Mouse (Mus musculus) lung, adult 10 weeks (tissue): ENCODE results near the gene Serinc5. TPM values are rescaled to one million over a fixed set of nuclear protein-coding genes. Genes with fewer than 3 reads are reported as not detected.

ENCODE experiments used
- polyA plus RNA-seq: library from polyadenylated mRNA; stranded (reverse); fragments of 350-450 nt; fragmentation: Illumina TruSeq; extraction: RNeasy Lipid Tissue Mini Kit (QIAGEN cat#74804); gene quantifications from one replicate; pipeline ENCODE4 v1.2.3, GENCODE M21; 2014; ENCODE audit warnings: low read depth, low replicate concordance; ENCODE audit not compliant: insufficient read depth

The Serinc5 gene
- 12.9 TPM for polyA plus RNA-seq

DNA sequence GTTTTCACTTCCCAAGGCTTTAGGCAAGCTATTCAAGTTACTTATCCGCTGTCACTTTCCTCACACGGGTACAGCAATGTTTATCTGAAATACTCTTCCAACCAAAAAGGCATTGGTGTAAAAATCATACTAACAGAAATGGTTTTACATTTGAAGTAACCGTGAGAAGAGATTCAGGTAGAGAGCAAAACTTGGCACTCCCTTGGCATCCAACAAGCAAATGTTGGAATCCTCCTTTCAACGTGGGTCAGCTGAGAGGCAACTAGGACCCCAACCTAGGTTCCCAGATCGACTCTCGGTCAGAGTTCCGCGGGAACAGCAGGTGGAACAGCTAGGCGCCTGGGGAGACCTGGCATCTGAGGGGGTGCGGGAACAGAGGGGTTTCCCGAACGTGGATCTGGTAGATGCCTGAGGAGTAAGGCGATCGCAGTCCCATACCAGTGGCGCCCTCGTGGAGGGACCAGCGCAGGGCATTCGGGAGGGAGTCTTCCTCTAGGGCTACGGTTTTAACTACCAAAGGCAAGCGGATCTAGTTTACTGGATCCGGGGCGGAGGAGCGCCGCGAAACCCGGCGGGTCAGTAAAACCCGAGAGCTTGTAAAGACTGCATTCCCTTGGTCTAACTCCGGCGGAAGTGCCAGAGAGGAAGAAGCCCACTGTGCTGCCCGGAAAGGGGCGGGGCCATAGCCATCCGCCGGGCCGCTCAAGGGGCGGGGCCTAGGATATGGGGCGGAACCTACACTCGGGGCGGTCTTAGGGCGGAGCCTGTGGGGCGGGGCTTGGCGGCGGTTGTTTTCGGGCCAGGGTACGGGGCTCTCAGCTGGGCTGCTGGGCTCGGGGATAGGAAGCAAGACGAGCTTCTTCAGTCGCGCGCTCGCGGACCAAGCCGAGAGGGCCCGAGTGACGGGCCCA, at the start of gene Serinc5:
Gene Serinc5 (plus strand): TSS at position 781 of the 911 bp plus-strand sequence.

DNA sequence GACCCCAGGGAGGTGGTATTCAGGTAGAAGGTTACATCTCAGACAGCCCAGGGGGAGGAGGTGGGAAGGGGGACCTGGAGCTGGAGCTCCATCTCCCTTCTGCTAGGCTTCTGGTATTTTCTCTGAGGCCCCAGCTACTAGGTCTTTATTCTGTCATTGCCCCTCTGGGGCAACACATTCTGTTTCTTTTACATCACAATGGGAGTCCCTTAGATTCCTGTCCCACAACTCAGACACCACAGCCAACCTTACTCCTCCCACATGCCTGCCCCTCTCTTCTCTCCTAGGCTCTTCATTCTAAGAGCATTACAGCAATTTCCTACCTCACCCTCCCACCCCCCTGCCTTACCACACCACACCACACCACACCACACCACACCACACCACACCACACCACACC, 34.8 kb upstream of the Serinc5 start, which contains the start of gene Spz1:
Gene Spz1 (minus strand): TSS at position 101 of the 400 bp plus-strand sequence.

Other genes starting within 250 kb of the Serinc5 start
- gene Ankrd34b, start 185.2 kb upstream of the Serinc5 start, polyA plus RNA-seq = not detected
- 8.8 TPM for gene Fam151b, start 127.1 kb upstream of the Serinc5 start, polyA plus RNA-seq
- gene Zfyve16, start 80.2 kb upstream of the Serinc5 start, polyA plus RNA-seq = 6.8 TPM
- gene Spz1, start 34.9 kb upstream of the Serinc5 start, polyA plus RNA-seq = not detected
- gene Thbs4, start 183.7 kb downstream of the Serinc5 start, polyA plus RNA-seq = 0.07 TPM
- 3.2 TPM for gene Mtx3, start 233.7 kb downstream of the Serinc5 start, polyA plus RNA-seq